ENCODE assay signal across 8 mouse cellular contexts in genomic region chr2:102290041-102290440, GRCm38 (mm10).
DNase-seq lines count a peak whose midpoint lies in the region; ATAC-seq and TF ChIP-seq lines count a peak whose summit lies in the region.

No protein-coding gene starts in this region.

- peak; percentile 39 for DNase-seq in right cerebral cortex, adult 18-20 months
- DNase-seq in right cerebral cortex, postnatal 25 days: no peak
- peak; percentile 73 for DNase-seq in adrenal gland, postnatal 10 days
- DNase-seq in embryonic facial prominence, embryonic 11.5 days (ENCODE audit: low spot score): peak; percentile 81
- peak; percentile 77 for DNase-seq in hindbrain, postnatal 0 days (ENCODE audit: low spot score)
- peak; percentile 69 for DNase-seq in left cerebral cortex, postnatal 4 days
- peak; percentile 67 for DNase-seq in naive thymus-derived CD4-positive, alpha-beta T cell, adult 2 months (ENCODE audit: low read depth)
- DNase-seq in thymus, postnatal 10 days (ENCODE audit: low spot score in 2 of 2): peak; percentile 54 to 75

- H3K9me3 ChIP-seq in embryonic facial prominence, embryonic 11.5 days (replicated peaks; ENCODE audit: control insufficient read depth, low read length): no peaks in the 10 kb centered on the region
- no peaks in the 10 kb centered on the region for H3K9me3 ChIP-seq in hindbrain, postnatal 0 days (ENCODE audit: low read length)

- intact Hi-C loops in left cerebral cortex, postnatal 4 days (cut with DNase I): loop anchor here (10.0 kb wide), 1 partner anchor 155 kb away; no protein-coding TSS in a partner anchor

- H3K27ac ChIP-seq in embryonic facial prominence, embryonic 11.5 days (replicated peaks; ENCODE audit: low read depth, low read length): no peak overlapping the region
- no peak overlapping the region for H3K27ac ChIP-seq in hindbrain, postnatal 0 days

- no peaks in the 10 kb centered on the region for H3K27me3 ChIP-seq in embryonic facial prominence, embryonic 11.5 days (ENCODE audit: control insufficient read depth, insufficient read depth, low read length)
- no peaks in the 10 kb centered on the region for H3K27me3 ChIP-seq in hindbrain, postnatal 0 days (ENCODE audit: insufficient read depth, low read length)

- WGBS in embryonic facial prominence, embryonic 11.5 days: 66% methylated on average over 5 of the region's 5 CpGs
- 55% methylated on average over 5 of the region's 5 CpGs for WGBS in hindbrain, postnatal 0 days

- no peaks in the 10 kb centered on the region for H3K4me1 ChIP-seq in embryonic facial prominence, embryonic 11.5 days (ENCODE audit: control insufficient read depth, insufficient read depth, low read length)
- peaks cover 3% of the 10 kb centered on the region; the same call in 1 of the 2 replicates for H3K4me1 ChIP-seq in hindbrain, postnatal 0 days (ENCODE audit: insufficient read depth, low read length)

- TF ChIP-seq CTCF in hindbrain, postnatal 0 days (IDR thresholded peaks at IDR 0.05; ENCODE audit: low read depth): peak; percentile 79

- H3K9ac ChIP-seq in embryonic facial prominence, embryonic 11.5 days (replicated peaks; ENCODE audit: low read length): no peak overlapping the region
- no peak overlapping the region for H3K9ac ChIP-seq in hindbrain, postnatal 0 days (replicated peaks; ENCODE audit: low read length)

- ATAC-seq in embryonic facial prominence, embryonic 11.5 days (replicated peaks; ENCODE audit: insufficient number of reproducible peaks, low FRiP score, low TSS enrichment, low read depth): peak; percentile 36; the same call in 1 of the 2 replicates
- no peak for ATAC-seq in hindbrain, postnatal 0 days

- H3K36me3 ChIP-seq in embryonic facial prominence, embryonic 11.5 days (replicated peaks; ENCODE audit: control insufficient read depth, insufficient read depth, low read depth, low read length): no peaks in the 10 kb centered on the region
- H3K36me3 ChIP-seq in hindbrain, postnatal 0 days (ENCODE audit: insufficient read depth, low read length): no peaks in the 10 kb centered on the region

- no peak overlapping the region for H3K4me3 ChIP-seq in embryonic facial prominence, embryonic 11.5 days (ENCODE audit: low read depth, low read length)
- no peak overlapping the region for H3K4me3 ChIP-seq in hindbrain, postnatal 0 days (ENCODE audit: low read length)

- no peak overlapping the region for H3K4me2 ChIP-seq in embryonic facial prominence, embryonic 11.5 days (ENCODE audit: low read depth, low read length)
- H3K4me2 ChIP-seq in hindbrain, postnatal 0 days (ENCODE audit: low read depth, low read length): no peak overlapping the region
